Mouse (Mus musculus) kidney, embryonic 16.5 days (tissue): ENCODE data around the gene Pias4. TPM values are rescaled to one million over a fixed set of nuclear protein-coding genes. Genes with fewer than 3 reads are reported as not detected.

ENCODE experiments used
- ATAC-seq: fragments of 200-750 bp; cut with Nextera tagmentation; 2 replicates; pipeline ENCODE4 v1.8.0; 2017; ENCODE audit warnings: moderate TSS enrichment; ENCODE audit not compliant: low FRiP score, low TSS enrichment
- H3K27ac ChIP-seq: fragments of 300-500 bp; sonication (generic); 2 replicates; pipeline ENCODE4 v1.5.1; 2014; ENCODE audit warnings: low read length
- H3K27me3 ChIP-seq: fragments of 300-500 bp; sonication (generic); 2 replicates; pipeline ENCODE4 v1.6.1; 2014; ENCODE audit warnings: low read length, control low read depth, mixed read lengths; ENCODE audit not compliant: insufficient read depth
- H3K36me3 ChIP-seq: fragments of 300-500 bp; sonication (generic); 2 replicates; pipeline ENCODE4 v1.6.1; 2014; ENCODE audit warnings: low read length, control low read depth, mixed read lengths; ENCODE audit not compliant: insufficient read depth
- H3K4me1 ChIP-seq: fragments of 300-500 bp; sonication (generic); 2 replicates; pipeline ENCODE4 v1.6.1; 2014; ENCODE audit warnings: low read length, control low read depth, mixed read lengths; ENCODE audit not compliant: insufficient read depth
- H3K4me2 ChIP-seq: fragments of 300-500 bp; sonication (generic); replicated peaks from 2 replicates; pipeline ENCODE4 v1.6.1; 2014; ENCODE audit warnings: low read depth, low read length
- H3K4me3 ChIP-seq: fragments of 300-500 bp; sonication (generic); 2 replicates; pipeline ENCODE4 v1.5.1; 2014; ENCODE audit warnings: mild to moderate bottlenecking, low read length
- H3K9ac ChIP-seq: fragments of 300-500 bp; sonication (generic); replicated peaks from 2 replicates; pipeline ENCODE4 v1.6.1; 2014; ENCODE audit warnings: low read length
- H3K9me3 ChIP-seq: fragments of 300-500 bp; sonication (generic); 2 replicates; pipeline ENCODE4 v1.6.1; 2016; ENCODE audit warnings: low read length, control low read depth
- WGBS: fragments of 180-500 bp; shearing (Covaris S2); extraction: QIAGEN DNeasy Blood & Tissue Kit; methylation state at CpG from one replicate; pipeline ENCODE4 v1.1.7; 2014; 5-methylcytosine and 5-hydroxymethylcytosine counted together
- microRNA-seq: library from miRNA; unstranded; fragments of <30 nt; microRNA quantifications from one replicate; pipeline ENCODE4, GENCODE M21; 2016
- polyA plus RNA-seq: library from polyadenylated mRNA; unstranded; fragments of >200 nt; fragmentation: Nextera tagmentation; extraction: Ambion mirVana; gene quantifications from 2 replicates; pipeline ENCODE4 v1.2.1, GENCODE M21; 2015

Gene Pias4
- polyA plus RNA-seq, 1 experiment from 2014 or later, result 56.2 TPM

DNA sequence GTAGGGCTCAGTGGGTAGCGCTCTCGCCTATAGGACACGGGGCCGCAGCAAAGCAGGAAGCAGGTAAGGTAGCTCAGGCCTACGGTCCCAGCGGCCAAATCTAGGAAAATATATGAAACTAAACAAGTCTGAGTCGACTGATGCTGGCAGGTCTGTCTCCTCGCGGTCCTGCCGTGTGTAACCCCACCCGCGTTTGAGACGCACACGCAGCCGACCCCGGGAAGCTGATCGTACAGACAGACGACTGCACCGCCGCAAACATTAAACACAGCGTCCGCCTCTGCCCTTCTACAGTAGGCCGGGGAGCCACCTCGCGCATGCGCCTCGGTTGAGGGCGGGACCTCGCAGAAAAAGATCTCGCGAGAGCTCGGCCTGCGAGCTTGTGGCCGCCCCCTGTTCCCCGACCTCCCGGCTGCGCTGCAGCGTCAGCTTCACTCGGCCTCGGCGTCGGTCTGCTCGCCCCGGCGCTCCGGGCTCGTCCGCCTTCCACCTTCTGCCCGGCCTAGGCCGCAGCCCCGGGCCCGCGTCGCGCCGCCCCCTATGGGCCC, 62.1 kb downstream of the Pias4 start, which contains the start of gene Map2k2:
Map2k2 (plus strand) TSS at position 351 of the 548 bp plus-strand sequence.
- H3K4me1 ChIP-seq, result peaks cover 24% of the 10 kb centered on the region
- WGBS, result under 1% methylated on average over 56 of the region's 56 CpGs

More for the DNA sequence above, 62.1 kb downstream of the Pias4 start, which contains the start of gene Map2k2:
- Histone ChIP-seq H3K27me3 (no peaks in the 10 kb centered on the region), H3K27ac (peak within 1 kb of the TSS; percentile 99), H3K9me3 (no peaks in the 10 kb centered on the region), H3K4me2 (peak within 1 kb of the TSS; percentile 83), H3K36me3 (peaks cover 24% of the 10 kb centered on the region), H3K9ac (peak within 1 kb of the TSS; percentile 96), H3K4me3 (peak within 1 kb of the TSS; percentile 85)
- ATAC-seq, result peak; percentile 93

Small RNA genes within 50 kb of the gene (microRNA-seq; reads per million reads assigned to microRNA genes)
- gene Mir5615-1 (not detected), gene Mir5615-2 (not detected)

Other genes starting within 250 kb of the Pias4 start
- 61.8 and 62.4 TPM in 2 replicates for gene Lmnb2, start 249.7 kb downstream of the Pias4 start, polyA plus RNA-seq
- 22.3 and 24.1 TPM in 2 replicates for gene Gadd45b, start 237.8 kb downstream of the Pias4 start, polyA plus RNA-seq
- gene Gng7, start 153.0 kb downstream of the Pias4 start, polyA plus RNA-seq, result 6.6 and 6.7 TPM in 2 replicates
- gene Diras1, start 142.3 kb downstream of the Pias4 start, polyA plus RNA-seq, result 0.11 and 0.41 TPM in 2 replicates
- 19.6 and 19.9 TPM in 2 replicates for gene Slc39a3, start 130.5 kb downstream of the Pias4 start, polyA plus RNA-seq
- gene Sgta, start 107.7 kb downstream of the Pias4 start, polyA plus RNA-seq, result 244 and 250 TPM in 2 replicates
- 69.6 and 70.0 TPM in 2 replicates for gene Thop1, start 97.9 kb downstream of the Pias4 start, polyA plus RNA-seq
- gene Creb3l3, start 69.0 kb downstream of the Pias4 start, polyA plus RNA-seq, result 0.24 and 0.29 TPM in 2 replicates
- 195 and 207 TPM in 2 replicates for gene Map2k2, start 62.0 kb downstream of the Pias4 start, polyA plus RNA-seq
- gene Zbtb7a, start 32.7 kb downstream of the Pias4 start, polyA plus RNA-seq, result 24.4 and 25.2 TPM in 2 replicates
- gene Eef2, start 8.7 kb upstream of the Pias4 start, polyA plus RNA-seq, result 663 and 672 TPM in 2 replicates
- gene Dapk3, start 15.1 kb upstream of the Pias4 start, polyA plus RNA-seq, result 38.4 and 39.3 TPM in 2 replicates
- gene 4930442H23Rik, start 15.9 kb upstream of the Pias4 start, polyA plus RNA-seq, result not detected in 2 replicates
- not detected in 2 replicates for gene Nmrk2, start 34.1 kb upstream of the Pias4 start, polyA plus RNA-seq
- gene Atcay, start 62.9 kb upstream of the Pias4 start, polyA plus RNA-seq, result 0.14 and 0.33 TPM in 2 replicates
- 7.1 and 7.8 TPM in 2 replicates for gene Zfr2, start 65.2 kb upstream of the Pias4 start, polyA plus RNA-seq
- gene Matk, start 85.0 kb upstream of the Pias4 start, polyA plus RNA-seq, result 8.2 and 8.9 TPM in 2 replicates
- gene Mrpl54, start 99.0 kb upstream of the Pias4 start, polyA plus RNA-seq, result 218 and 238 TPM in 2 replicates
- 88.6 and 88.7 TPM in 2 replicates for gene Apba3, start 99.0 kb upstream of the Pias4 start, polyA plus RNA-seq
- 21.9 and 22.6 TPM in 2 replicates for gene Tjp3, start 123.7 kb upstream of the Pias4 start, polyA plus RNA-seq
- 62.9 and 63.9 TPM in 2 replicates for gene Pip5k1c, start 125.0 kb upstream of the Pias4 start, polyA plus RNA-seq
- 42.3 and 43.2 TPM in 2 replicates for gene Cactin, start 153.2 kb upstream of the Pias4 start, polyA plus RNA-seq
- 19.7 and 20.2 TPM in 2 replicates for gene Tbxa2r, start 160.8 kb upstream of the Pias4 start, polyA plus RNA-seq
- gene Gipc3, start 175.3 kb upstream of the Pias4 start, polyA plus RNA-seq, result 0.09 TPM in 2 replicates
- 90.6 and 94.5 TPM in 2 replicates for gene Hmg20b, start 182.6 kb upstream of the Pias4 start, polyA plus RNA-seq
- gene Mfsd12, start 189.6 kb upstream of the Pias4 start, polyA plus RNA-seq, result 9.8 and 12.5 TPM in 2 replicates
- 0.98 and 1.2 TPM in 2 replicates for gene 4930404N11Rik, start 197.9 kb upstream of the Pias4 start, polyA plus RNA-seq
- 111 and 115 TPM in 2 replicates for gene Fzr1, start 210.6 kb upstream of the Pias4 start, polyA plus RNA-seq
- 87.6 and 104 TPM in 2 replicates for gene Dohh, start 216.5 kb upstream of the Pias4 start, polyA plus RNA-seq
- 5.0 and 5.2 TPM in 2 replicates for gene Gm48551, start 216.5 kb upstream of the Pias4 start, polyA plus RNA-seq
- gene Gm48552, start 221.1 kb upstream of the Pias4 start, polyA plus RNA-seq, result 1.4 and 1.6 TPM in 2 replicates
- gene Smim24, start 225.1 kb upstream of the Pias4 start, polyA plus RNA-seq, result 42.7 and 44.1 TPM in 2 replicates